Mouse (Mus musculus) heart, adult 2 months (tissue): ENCODE results near the gene Fam124a.

ENCODE experiments used
- CTCF ChIP-seq: fragments of 200-600 bp; IDR thresholded peaks from 2 replicates; pipeline ENCODE4 v1.8.1; 2022; ENCODE audit warnings: antibody characterized with exemption, mild to moderate bottlenecking, moderate library complexity
- EP300 ChIP-seq: fragments of 200-500 bp; IDR thresholded peaks from 2 replicates; pipeline ENCODE4 v1.6.1; 2011; ENCODE audit warnings: low read depth, low read length, control low read depth; ENCODE audit not compliant: insufficient read depth
- POLR2A ChIP-seq: fragments of 200-500 bp; IDR thresholded peaks from 2 replicates; pipeline ENCODE4 v1.6.1; 2011; ENCODE audit warnings: mild to moderate bottlenecking, low read depth, low read length, control low read depth; ENCODE audit not compliant: insufficient read depth

DNA sequence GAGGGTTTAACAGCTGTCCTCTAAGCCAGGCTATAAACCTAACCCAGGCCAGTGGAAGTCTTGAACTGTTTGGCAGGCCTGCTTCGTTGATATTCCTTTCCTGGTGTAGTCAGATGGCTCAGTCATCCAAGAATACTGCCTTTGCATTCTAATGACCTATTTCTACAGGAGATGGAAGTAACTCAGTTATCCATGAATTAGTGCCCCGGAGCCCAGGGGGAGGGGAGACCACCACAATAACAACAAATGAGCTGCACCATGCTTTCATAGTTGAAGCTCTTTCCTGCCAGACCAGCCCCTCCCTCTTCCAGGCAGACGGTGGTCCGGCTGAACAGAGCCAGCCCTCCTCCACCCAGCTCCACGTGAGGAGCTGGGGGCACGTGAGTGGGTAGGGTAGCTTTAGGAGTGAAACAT lies 44.6 kb downstream of the Fam124a start:
- no peak for TF ChIP-seq CTCF
- TF ChIP-seq POLR2A: no peak
- TF ChIP-seq EP300: no peak
